Mouse (Mus musculus) CH12F3 (cell line): ENCODE data around the gene Cpz.

Experiments used
- in situ Hi-C: fragments of 300-500 bp; cut with MboI; formaldehyde crosslinking; loops from 2 replicates; pipeline ENCODE4 v1.14.3; 2020; ENCODE audit warnings: low sequenced_read_pairs

The Cpz gene

GRCm38 (mm10) chr5:35525469-35526123, at the start of gene Cpz:
Cpz (minus strand) TSS chr5:35525698.
- in situ Hi-C loops: no loop called here

- in situ Hi-C loops: no loop called here
These were observed 49.4 kb upstream of the Cpz start, which contains the start of gene Trmt44 for GRCm38 (mm10) chr5:35574653-35575599. Trmt44 (minus strand) TSS chr5:35575070.

DNA sequence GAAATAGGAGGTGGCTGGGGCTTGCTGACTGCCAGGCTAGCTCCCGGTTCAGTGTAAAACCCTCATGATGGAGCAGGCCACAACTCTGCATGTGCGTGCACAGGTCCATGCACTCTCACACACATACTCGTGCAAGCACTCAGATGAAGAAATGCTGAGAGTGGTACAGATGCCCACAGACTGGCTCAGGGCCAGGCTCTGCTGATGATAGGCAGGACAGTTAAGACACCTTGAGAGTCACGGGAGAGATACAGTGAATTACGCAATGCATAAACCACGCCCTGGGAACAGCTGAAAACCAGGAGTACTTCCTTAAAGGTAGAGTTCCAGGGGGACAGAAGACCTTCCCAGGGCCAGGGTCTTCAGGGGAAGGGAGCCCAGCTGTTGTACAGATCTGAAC, 46.0 kb upstream of the Cpz start:
- in situ Hi-C loops: no loop called here

DNA sequence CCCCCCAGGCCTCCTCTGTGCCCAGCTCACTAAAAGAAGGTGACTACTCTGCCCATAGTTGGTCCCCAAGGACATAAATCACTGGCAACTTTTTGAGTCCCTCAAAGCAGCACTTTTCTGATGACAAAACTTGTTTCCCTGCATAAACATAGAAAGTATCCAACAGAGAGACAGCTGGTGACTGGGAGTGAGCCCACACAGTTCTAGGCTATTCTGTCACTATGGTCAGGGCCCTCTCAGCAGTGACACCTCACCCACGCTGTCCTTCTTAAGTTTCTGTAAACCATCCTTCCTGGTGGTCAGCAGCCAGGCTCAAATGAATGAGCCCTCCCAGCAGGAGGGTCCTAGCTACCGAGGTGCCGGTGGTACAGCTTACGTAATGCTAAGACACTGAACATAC, 41.1 kb upstream of the Cpz start:
- in situ Hi-C loops: no loop called here

DNA sequence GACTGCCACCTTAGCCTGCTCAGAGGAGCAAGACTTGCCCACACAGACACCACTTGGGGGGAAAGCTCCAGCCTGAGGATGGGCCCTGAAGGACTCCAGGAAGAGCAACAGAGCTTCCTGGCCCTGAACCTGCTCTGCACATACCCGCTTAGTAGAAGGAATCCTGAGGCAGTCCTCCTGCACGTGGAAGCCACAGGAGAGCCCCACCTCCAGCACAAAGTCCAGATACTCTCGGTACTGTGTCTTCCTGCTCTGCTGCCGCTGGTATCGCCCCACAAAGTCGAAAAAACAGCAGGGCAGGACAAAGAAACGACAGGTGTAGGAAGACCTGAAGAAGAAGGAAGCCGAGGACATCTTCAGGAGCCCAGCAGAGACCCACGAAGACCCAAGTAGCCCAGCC, 39.7 kb upstream of the Cpz start:
- in situ Hi-C loops: no loop called here

GRCm38 (mm10) chr5:35563449-35563848, 38.0 kb upstream of the Cpz start:
- in situ Hi-C loops: no loop called here

DNA sequence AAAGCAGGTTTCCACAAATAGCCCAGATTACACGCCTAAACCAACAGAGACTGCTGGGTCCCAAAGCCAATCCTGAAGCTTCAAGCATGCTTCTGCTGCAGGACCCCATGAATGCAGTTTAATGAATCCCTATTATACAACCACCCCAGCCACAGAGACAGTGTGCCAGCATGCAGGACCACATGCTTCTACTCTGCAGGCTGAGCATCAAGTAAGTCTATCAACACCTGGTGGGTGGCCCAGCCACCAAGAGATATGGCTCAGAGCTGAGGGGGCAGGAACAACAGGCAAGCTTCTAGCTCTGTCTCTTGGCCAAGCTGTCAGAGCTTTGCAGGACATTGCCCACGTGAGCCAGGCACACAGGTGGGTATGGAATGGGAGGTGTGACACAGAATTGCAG, 37.1 kb upstream of the Cpz start:
- in situ Hi-C loops: no loop called here

DNA sequence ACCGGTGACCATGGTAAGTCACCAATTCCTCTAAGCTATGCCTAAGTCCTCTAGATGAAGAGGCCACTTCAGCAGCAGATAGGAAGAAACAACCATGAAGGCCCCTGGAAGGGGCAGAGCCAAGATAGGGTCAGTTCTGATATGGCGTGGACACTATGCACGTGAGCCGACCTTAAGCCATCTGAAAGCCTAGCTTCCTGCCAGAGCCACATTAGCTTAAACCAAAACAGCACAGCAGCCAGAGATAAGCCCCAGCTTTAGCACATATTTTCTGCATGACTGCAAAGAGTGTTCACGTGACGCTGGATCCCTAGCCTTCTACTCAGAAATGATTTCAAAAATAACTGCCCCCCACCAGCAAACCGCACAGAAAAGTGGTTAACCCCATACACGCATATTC, 33.9 kb upstream of the Cpz start:
- in situ Hi-C loops: no loop called here

GRCm38 (mm10) chr5:35557946-35558621, 32.6 kb upstream of the Cpz start:
- in situ Hi-C loops: no loop called here

DNA sequence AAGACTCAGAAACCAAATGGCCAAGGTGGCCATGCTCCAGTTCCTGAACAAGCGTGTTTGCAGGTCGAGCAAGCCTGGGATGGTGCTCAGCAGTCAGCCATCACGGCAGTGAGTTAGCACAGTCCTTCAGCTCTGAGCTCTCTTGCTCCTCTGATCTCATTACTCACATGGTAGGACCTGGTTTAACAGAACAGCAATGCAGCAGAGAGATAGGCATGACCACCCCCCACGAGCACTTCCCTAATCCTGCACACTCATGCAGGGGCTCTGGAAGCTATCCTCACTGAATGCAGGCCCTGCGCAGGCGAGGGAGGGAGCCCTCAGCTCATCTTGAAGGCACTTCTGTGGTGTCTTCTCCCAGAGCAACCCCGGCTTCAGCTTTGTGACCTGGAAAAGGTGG, 30.9 kb upstream of the Cpz start:
- in situ Hi-C loops: no loop called here

- in situ Hi-C loops: no loop called here
These were observed 27.5 kb upstream of the Cpz start for GRCm38 (mm10) chr5:35552838-35553539.

DNA sequence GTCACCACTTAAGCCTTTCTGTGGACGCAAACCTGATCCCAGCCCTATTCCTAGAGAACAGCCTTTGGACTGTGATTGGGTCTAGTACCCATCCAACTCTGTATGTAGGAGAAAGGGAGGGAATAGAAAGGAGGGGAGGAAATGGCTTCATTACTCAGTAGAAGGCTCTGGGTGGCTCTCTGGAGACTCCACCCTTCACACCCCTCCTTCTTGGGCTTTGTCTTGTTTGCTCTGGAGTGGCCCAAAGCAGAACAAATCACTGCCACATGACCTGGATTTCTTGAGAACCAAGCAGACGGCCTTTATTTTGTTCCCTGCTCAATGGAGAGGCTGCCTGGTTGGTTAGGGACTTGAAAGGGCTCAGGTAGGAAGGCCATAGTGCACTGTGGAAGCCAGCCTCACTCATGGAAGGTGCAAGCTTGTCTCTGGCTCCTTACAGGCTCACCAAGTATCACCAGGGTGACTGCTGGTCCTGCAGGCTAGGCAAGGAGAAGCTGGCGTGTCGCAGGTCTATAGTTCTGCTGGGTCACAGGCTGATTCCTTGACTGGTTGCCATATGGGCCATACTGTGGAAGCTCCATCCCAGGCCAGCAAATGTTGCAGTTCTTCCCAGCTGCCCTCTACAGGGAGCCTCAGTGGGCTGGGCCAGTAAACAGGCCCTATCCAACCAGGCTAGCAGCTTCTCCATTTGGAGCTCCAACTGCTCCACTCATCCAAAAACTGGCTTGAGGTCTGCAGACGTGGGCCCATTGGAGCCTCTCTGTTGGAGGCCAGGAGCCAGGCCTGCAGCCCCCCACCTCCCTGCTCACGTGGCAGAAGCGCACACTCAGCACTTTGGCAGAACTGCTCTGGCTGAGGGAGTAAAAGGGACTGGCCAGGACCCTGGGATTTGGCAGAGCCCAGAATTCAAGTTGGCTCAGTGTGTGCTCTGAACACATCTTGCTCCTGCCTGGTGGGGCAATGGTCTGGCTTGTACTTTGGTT, 26.6 kb upstream of the Cpz start:
- in situ Hi-C loops: no loop called here

DNA sequence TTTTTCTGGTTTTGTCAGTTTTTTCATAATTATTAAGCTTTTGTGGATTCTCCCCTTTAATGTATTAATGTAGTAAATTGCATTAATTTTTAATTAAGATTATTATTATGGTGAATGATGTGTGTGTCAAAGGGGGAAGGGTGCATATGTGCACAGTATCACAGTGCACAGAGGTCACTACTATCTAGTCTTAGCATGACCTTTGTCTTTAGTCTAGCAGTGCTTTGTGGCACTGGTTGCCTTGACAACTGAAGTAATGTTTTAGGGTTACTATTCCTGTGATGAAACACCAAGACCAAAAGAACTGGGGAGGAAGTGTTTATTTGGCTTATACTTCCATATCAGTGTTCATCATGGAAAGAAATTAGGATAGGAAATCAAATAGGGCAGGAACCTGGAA, 20.6 kb upstream of the Cpz start:
- in situ Hi-C loops: no loop called here

DNA sequence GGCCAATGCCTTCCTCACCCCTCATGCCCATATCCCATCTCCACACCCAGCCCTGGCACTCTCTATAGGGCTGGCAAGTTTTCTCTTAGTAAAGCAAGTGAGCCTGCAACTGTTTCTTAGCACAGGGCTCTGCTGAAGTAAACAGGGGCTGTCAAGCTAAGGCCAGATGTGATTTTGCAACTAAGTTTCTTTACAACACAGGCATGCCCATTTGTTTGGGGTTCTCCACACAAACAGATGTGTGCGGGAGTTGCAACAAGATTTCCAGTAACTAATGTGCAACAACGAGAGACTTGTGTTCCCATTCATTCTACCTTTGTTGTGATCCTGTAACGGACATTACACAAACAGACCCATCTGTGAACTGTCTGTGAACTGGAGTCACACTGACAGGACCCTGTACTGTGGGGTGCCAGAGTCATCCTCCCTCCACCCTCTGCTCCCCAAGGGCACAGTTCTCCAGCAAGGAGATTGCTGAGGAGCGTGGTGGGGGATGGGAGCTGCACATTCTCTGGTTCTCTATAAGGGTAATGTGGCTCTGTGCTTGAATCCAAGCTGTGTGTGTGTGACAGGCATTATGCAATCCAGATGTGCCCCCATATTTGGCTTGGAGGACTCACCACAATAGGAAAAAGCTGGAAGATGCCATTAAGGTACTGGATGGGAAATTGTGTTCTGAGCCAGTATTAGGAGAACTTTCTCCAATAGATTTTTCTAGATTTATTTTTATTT, 15.7 kb upstream of the Cpz start:
- in situ Hi-C loops: no loop called here

GRCm38 (mm10) chr5:35540555-35540954, 15.1 kb upstream of the Cpz start:
- in situ Hi-C loops: no loop called here

- in situ Hi-C loops: no loop called here
These were observed 14.1 kb upstream of the Cpz start for GRCm38 (mm10) chr5:35539576-35539975.

- in situ Hi-C loops: no loop called here
These were observed 12.5 kb upstream of the Cpz start for GRCm38 (mm10) chr5:35538022-35538421.

DNA sequence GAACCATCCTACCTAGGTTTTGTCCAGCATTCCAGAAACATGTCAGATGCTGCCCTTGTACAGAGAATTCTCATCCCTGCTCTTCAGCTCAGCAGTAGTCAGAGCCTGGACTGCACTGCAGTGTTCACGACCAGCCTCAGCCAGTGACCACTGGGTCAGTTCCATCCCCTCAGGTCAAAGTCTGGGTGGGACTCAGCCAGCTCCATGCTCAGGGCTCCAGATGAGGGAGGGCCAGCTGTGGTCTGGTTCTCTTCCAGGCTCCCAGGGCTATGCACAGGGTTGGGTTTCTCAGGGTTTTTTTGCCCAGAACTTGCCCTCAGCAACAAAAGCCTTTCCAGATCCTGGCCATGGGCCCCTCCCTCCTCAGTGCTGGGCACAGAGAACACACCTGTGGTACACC, 12.0 kb upstream of the Cpz start:
- in situ Hi-C loops: no loop called here

- in situ Hi-C loops: no loop called here
These were observed 10.8 kb upstream of the Cpz start for GRCm38 (mm10) chr5:35536271-35536670.
